Mouse (Mus musculus): Measurements from ENCODE around the gene Krt80.

DNA sequence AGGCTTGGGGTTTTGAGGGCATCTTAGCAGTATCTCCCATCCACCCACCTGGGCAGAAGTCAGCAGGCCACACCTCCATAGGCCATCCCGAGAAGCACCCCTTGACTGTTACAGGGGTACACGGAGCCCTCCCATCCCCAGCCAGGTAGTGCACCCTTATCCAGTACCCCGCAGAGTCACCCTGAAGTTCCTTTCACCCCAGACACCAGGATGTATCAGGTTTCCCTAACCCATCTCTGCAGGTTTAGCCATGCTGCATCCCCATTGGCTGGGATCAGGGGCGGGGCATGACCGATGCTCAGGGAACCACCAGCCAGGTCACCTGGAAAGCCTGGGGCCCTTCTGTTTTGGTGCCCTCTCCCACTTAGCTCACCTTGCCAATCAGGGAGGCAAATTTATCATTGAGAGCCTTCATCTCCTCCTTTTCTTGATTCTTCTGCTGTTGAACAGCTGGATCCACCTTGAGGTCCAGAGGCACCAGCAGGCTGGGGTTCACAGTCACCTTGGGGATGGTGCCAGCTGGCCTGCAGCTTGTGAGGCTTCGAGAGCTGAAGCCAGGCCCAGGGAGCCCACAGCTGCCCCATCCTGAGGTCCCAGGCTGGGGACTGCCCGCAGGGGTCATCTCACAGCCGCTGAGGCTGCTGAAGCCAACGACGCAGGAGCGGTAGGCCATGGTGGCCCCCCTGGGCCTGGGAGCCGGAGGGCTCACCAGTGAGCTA, 421 bp downstream of the Krt80 start:
- TF ChIP-seq CTCF (conservative IDR thresholded peaks at IDR 0.05; ENCODE audit: low read length) = no peak
- no peak for TF ChIP-seq NANOG (IDR thresholded peaks at IDR 0.05; ENCODE audit: borderline replicate concordance, low read length)

Measured in E14TG2a.4 (cell line).